Mouse (Mus musculus) right cerebral cortex, adult 18-20 months (tissue): ENCODE results near the gene Foxg1.

Experiments
- DNase-seq: peaks from one replicate; pipeline ENCODE4 v3.0.0; 2022; ENCODE audit warnings: mixed read lengths

The Foxg1 gene

GRCm38 (mm10) chr12:49382565-49383520 lies at the start of gene Foxg1:
TSS of gene Foxg1 (plus strand) at chr12:49382660.
- DNase-seq, result peak; percentile 64

- no peak for DNase-seq
Measured at GRCm38 (mm10) chr12:49349697-49350096, 32.8 kb upstream of the Foxg1 start.

- DNase-seq, result no peak
Measured at GRCm38 (mm10) chr12:49368931-49369330, 13.5 kb upstream of the Foxg1 start.

DNA sequence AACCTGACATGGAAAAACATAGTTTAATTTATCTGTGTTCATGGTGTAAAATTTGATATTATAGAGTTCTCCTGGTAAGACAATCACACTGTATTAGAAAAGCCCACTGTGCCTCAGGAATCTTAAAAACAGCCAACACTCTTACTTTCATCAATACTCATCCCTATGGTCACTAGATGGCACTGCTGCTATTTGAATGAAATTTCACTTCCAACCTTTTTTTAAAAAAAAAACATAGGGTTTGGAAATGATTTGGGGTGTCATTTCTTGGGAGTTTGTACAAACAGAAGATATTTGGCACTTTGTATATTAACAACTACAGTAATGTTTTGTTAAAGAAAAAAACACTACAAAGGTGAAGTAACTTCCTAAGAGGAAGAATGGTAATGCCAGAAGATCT lies 10.3 kb upstream of the Foxg1 start:
- no peak for DNase-seq

DNA sequence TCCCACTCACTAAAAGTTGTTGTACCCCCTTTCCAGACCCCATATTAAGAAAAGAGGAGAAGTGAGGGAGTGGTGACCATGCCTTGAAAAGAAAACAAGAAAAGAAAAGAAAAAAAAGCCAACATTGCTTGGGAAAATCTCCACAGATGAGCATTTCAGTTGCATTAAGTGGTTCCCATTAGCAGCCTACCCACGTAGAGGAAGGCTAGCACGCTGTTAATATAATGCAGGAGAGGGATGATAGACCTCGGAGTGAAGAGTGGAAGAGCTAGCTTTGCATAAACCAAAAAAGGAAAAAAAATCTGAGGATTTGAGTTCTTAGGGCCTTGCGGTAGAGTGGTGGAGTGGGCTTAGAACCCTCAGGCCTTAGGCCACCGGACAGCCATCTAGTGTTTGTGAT lies 9.3 kb upstream of the Foxg1 start:
- DNase-seq, result no peak

DNA sequence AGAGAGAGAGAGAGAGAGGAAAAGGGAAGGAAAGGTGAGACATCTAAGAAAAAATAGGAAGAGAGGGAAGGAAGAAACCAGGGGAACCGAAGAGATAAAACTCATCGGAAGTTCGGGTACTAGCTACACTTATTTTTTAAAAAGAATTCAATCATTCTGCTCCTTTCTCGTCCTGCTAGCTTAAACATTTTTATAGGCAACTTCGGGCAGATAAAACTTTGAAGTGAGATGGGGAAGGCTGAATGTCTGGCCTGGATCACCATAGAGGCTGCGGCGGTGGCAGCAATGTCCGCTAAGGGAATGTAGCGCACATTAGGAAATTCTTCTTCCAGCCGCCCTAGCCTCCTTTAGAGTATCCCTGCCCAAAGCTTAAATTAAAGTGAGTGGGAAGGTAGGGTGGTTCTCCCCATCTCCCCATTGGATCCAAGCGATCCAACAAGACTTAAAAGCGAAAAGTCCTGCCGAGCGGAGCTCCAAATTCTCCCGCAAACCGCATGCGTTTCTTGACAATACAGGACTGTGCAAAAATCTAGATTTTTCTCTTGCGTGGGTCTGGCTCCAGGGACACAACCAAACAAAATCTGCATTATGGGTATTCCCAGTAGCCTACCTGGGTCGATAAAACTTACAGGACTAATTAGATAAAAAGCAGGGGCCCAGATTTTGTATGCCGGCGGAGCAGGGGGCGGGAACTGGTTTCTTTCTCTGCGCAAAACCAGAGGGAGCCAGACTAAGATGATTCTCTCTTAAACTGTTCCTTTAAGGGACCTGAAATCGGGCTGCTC lies 8.4 kb upstream of the Foxg1 start:
- no peak for DNase-seq

DNA sequence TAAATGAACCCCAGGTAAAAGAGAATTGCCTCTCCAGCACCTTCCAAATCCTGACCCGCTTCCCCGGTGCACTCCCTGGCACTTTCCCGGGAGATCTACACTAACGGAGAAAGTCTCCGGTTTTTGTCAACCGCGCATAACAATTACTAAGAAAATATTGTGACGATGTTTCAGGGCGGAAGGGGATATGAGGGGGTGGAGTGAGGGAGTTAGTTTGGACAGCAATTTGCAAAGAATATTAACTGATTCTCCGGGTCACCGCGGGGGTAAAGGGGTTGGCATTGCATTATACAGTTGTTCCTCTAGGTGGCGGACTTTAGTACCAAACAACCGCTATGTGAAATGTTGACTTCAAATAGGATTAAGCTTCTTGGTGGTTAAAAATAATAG lies 7.9 kb upstream of the Foxg1 start:
- DNase-seq, result peak; percentile 59

DNA sequence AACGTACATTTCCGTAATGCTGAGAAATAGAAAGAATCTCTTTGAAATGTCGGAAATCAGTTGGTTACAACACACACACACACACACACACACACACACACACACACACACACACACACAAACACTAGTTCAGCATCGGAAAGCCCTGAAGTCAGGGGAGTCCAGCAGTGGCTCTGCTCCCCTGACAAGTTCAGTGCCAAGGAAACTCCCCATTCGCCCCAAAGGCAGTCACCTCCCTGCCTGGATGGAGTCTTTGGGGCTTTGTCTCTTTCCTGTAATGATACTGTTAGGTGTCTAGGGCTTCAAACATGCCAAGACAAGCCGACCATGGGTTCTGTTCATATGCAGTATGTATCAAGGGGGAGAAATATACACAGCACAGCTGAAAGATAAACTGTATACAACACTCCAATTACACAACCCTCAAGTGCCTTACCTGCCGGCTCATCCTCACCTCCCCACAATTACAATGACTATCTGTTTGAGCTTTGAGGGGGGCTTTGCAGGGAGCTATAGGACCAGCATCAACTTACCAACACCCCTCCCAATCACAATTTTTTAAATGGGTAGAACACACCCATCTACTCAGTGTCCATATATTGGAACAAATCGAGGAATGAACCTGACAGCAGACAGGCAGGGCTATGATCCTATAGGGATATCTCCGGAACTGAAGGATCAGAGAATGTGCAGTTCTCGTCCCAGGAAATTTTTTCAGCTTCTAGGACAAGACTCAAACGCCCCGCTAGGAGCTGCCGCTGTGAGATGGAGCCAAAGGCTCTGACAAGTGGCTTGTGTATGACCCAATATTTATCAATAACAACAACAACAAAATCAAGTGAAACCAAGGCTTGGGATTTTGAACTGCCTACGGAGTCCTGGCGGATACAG lies 6.8 kb upstream of the Foxg1 start:
- no peak for DNase-seq

- no peak for DNase-seq
Measured at GRCm38 (mm10) chr12:49376318-49376992, 6.0 kb upstream of the Foxg1 start.

DNA sequence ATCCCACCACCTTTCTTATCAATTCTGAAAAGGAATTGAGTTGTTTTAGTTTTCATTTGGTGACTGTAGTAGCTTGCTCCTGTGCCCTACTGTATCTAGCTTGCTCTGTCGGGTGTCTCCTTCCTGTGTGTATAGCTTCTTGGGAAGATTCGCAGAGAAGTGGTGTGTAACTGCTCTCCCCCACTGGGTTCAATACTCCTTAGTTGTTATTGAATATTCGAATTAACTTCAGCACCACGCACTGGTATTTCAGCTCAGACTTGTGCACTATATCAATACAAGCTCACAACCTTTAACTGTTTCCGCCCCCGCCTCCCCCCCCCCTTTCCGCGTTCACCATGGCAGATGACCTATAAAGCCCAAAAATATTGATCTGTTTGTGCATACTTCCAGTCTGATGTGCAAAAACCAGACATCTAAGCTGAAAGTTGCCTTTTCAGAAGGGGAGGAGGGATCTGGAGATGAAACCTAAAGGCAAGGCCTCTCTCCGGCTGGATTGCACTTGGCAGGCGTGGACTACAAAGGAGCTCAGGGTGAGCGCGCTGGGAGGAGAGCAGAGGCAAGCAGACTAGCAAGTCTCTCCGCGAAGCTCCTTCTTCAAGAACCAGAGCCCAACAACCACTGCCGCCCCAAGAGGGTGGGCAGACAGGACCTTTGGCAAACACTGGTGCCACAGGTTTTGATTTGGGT lies 5.0 kb upstream of the Foxg1 start:
- DNase-seq, result peak; percentile 71

DNA sequence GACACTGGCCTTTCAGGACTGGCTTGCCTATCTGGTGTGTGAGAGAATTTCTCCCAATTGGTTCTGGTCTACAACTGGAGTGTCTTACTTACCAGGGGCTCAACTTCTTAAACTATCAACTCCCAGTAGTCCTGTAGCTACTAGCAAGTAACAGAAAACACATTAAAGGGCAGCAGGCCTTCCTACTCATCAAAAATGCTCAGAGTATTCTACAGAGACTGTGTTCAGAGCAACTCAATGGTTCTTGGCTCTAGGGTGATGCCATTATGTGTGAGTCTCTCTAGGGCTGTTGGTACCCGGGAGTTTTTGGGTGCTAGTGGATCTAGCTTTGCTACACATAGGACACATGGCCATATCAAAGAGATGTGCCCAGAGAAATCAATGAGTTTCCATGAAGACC lies 3.5 kb upstream of the Foxg1 start:
- no peak for DNase-seq

DNA sequence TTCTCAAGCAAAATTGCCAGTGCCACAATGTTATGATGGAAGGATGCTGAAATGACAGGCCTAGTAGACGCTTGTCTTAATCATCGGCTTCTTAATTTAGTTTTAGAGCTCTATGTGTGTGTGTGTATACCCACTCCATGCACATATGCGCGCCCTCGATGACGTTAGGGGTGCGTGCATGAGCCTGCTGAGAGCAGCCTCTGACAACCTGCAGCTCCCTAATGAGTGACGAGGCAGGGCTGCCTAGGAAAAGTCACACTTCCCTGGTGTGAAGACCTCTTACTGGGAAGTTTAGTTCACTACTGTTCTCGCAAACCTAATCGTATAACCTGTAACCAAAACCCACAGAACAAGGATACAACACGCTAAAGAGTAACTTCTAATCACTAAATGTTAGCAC lies 3.0 kb upstream of the Foxg1 start:
- DNase-seq, result peak; percentile 59

DNA sequence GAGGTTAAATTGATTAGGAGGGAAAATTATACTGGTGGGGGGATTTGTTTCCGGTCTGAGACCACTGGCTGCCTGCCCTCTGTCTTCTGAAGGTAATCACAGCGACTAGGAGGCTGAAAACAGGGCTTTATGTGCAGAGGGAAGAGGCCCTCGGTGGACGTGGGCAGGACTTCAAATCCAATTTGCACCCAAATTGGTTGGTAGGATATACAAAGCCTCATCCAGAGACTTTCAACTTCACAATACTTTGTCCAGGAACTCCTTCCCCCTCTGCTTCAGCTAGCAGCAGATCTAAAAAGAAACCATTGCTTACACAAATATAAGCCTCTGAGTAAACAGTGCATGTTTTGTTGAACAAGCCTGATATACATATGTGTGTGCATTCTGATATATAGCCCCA lies 2.0 kb upstream of the Foxg1 start:
- peak; percentile 36 for DNase-seq

DNA sequence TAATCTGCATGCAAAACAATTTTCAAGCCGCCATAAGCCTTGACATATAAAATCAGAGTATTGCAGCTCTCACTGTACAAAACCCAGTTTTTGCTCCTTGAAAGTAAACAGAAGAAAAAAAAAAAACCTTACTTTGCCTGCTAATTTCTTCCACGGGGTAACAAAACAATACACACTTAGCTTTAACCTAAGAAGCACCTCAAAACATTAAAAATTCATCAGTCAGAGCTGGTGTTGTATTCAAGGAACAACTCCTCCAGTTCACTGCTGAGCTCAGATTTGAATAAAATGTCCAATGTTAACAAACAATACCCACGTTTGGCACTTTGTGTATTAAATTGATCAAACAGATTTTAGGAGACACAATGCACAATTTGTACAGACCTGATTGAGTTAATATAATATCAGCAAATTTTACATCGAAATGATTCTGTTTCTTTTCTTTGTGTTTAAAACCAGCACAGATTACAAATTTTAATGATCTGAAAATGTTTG lies 1.4 kb upstream of the Foxg1 start:
- no peak for DNase-seq

- DNase-seq, result peak; percentile 57
Measured at GRCm38 (mm10) chr12:49381721-49382365, 617 bp upstream of the Foxg1 start.

DNA sequence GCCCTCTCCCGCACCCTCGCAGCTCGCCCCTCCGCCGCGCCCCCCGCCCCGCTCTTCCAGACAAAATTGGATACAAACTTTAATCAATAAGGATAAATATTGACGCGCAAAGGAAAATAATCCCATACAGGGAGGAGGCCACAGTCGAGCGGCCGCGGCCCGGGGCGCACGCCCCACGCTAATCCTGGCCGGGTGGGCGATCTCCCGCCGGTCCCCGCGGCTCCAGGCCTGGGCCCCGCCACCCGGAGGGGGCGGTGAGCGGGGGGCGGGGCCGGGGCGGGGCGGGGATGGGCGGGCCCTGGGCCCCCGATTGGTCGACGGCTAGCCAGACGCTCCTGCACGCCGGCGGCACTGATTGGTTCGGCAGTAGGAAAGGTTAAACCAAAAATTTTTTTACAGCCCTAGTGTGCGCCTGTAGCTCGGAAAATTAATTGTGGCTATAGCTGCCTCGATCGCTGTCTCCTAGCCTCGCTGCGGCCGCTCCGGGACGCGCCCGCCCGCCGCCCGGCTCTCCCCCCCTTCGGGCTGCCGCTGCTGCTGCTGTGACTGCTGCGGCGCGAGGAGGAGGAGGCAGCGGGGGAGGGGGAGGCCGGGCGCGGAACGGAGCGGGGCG lies 1.2 kb downstream of the Foxg1 start:
- peak; percentile 93 for DNase-seq

DNA sequence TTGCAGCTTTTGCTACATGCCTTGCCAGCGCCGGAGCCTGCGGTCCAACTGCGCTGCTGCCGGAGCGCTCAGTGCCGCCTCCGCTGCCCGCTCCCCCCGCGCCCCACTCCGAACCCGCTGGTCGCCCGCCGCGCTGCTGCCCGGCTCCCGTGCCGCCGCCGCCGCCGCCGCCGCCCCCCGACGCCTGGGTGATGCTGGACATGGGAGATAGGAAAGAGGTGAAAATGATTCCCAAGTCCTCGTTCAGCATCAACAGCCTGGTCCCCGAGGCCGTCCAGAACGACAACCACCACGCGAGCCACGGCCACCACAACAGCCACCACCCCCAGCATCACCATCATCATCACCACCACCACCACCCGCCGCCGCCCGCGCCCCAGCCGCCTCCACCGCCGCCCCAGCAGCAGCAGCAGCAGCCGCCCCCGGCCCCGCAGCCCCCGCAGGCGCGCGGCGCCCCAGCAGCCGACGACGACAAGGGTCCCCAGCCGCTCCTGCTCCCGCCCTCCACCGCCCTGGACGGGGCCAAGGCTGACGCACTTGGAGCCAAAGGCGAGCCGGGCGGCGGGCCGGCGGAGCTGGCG lies 1.9 kb downstream of the Foxg1 start:
- DNase-seq, result peak; percentile 62

DNA sequence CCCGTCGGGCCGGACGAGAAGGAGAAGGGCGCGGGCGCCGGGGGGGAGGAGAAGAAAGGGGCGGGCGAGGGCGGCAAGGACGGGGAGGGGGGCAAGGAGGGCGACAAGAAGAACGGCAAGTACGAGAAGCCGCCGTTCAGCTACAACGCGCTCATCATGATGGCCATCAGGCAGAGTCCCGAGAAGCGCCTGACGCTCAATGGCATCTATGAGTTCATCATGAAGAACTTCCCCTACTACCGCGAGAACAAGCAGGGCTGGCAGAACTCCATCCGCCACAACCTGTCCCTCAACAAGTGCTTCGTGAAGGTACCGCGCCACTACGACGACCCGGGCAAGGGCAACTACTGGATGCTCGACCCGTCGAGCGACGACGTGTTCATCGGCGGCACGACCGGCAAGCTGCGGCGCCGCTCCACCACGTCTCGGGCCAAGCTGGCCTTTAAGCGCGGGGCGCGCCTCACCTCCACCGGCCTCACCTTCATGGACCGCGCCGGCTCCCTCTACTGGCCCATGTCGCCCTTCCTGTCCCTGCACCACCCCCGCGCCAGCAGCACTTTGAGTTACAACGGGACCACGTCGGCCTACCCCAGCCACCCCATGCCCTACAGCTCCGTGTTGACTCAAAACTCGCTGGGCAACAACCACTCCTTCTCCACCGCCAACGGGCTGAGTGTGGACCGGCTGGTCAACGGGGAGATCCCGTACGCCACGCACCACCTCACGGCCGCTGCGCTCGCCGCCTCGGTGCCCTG lies 2.6 kb downstream of the Foxg1 start, which contains the start of gene Gm43517:
TSS of gene Gm43517 (plus strand) at position 299 of the 755 bp plus-strand sequence.
- peak; percentile 68 for DNase-seq

DNA sequence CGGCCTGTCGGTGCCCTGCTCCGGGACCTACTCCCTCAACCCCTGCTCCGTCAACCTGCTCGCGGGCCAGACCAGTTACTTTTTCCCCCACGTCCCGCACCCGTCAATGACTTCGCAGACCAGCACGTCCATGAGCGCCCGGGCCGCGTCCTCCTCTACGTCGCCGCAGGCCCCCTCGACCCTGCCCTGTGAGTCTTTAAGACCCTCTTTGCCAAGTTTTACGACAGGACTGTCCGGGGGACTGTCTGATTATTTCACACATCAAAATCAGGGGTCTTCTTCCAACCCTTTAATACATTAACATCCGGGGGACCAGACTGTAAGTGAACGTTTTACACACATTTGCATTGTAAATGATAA lies 3.2 kb downstream of the Foxg1 start:
- DNase-seq, result no peak
